Mouse (Mus musculus) liver, postnatal 0 days (tissue): ENCODE measurements around the gene Golga7b.

Experiments used
- CTCF ChIP-seq: sonication (generic); IDR thresholded peaks from 2 replicates; pipeline ENCODE4 v1.5.1; 2016; ENCODE audit warnings: antibody characterized with exemption, low read depth
- EP300 ChIP-seq: IDR thresholded peaks from 2 replicates; pipeline ENCODE4 v1.6.1; 2016; ENCODE audit warnings: antibody characterized with exemption, low read depth, mild to moderate bottlenecking

GRCm38 (mm10) chr19:42312191-42312590, 64.8 kb downstream of the Golga7b start:
- TF ChIP-seq EP300 (no peak), CTCF (no peak)
